Mouse (Mus musculus): ENCODE results near the gene Mrpl45. TPM values are rescaled to one million over a fixed set of nuclear protein-coding genes. Genes with fewer than 3 reads are reported as not detected.
"Not testable (repeated sequence)": the region's sequence is repeated elsewhere in the genome, so short reads cannot be mapped to it uniquely, and the experiment has no call there.

Mrpl45 gene
- polyA plus RNA-seq (2015; fragmentation: Nextera tagmentation; extraction: Ambion mirVana), result 39.6 and 46.4 TPM in 2 replicates

GRCm38 (mm10) chr11:97315504-97316503 is at the start of gene Mrpl45:
Gene Mrpl45, plus strand, starts transcription at chr11:97315716.
- peak within 1 kb of the TSS; percentile 54 for H3K4me3 ChIP-seq (replicated peaks)
- ATAC-seq, result peak; percentile 95

DNA sequence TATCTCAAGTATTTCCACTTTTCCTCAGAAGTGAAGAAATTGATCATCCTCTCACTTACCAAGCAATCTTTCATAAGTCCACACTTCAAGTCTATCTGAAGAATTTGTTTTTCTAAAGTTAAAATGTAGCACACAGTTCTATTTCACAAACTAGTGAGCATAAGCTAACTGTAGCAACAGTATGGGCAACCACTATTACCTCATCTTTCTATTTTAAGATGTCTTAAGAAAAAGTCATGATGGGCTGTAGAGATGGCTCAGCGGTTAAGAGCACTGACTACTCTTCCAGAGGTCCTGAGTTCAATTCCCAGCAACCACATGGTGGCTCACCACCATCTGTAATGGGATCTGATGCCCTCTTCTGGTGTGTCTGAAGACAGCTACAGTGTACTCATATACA is 49.0 kb upstream of the Mrpl45 start:
- not testable (repeated sequence) for H3K4me3 ChIP-seq (replicated peaks); H3K9me3 ChIP-seq; ATAC-seq; H3K9ac ChIP-seq (replicated peaks); H3K4me2 ChIP-seq (replicated peaks); H3K27ac ChIP-seq; H3K4me1 ChIP-seq (replicated peaks); H3K27me3 ChIP-seq
- 97% methylated on average over 1 of the region's 1 CpGs for WGBS
- H3K36me3 ChIP-seq, result peaks cover 29% of the 10 kb centered on the region

More at GRCm38 (mm10) chr11:97315504-97316503, at the start of gene Mrpl45:
- WGBS, result under 1% methylated on average over 50 of the region's 50 CpGs
- Histone ChIP-seq H3K9ac (replicated peaks) (peak within 1 kb of the TSS; percentile 70), H3K27me3 (no peaks in the 10 kb centered on the region), H3K4me2 (replicated peaks) (peak within 1 kb of the TSS; percentile 55), H3K9me3 (no peaks in the 10 kb centered on the region), H3K4me1 (replicated peaks) (peaks cover 13% of the 10 kb centered on the region), H3K27ac (peak within 1 kb of the TSS; percentile 70), H3K36me3 (no peaks in the 10 kb centered on the region)

GRCm38 (mm10) chr11:97270004-97270403 is 45.5 kb upstream of the Mrpl45 start:
- H3K36me3 ChIP-seq, result peaks cover 10% of the 10 kb centered on the region
- H3K9me3 ChIP-seq; H3K4me2 ChIP-seq (replicated peaks); H3K4me1 ChIP-seq (replicated peaks); H3K27ac ChIP-seq; H3K4me3 ChIP-seq (replicated peaks); H3K9ac ChIP-seq (replicated peaks); ATAC-seq; H3K27me3 ChIP-seq: not testable (repeated sequence)
- 78% methylated on average over 2 of the region's 2 CpGs for WGBS

DNA sequence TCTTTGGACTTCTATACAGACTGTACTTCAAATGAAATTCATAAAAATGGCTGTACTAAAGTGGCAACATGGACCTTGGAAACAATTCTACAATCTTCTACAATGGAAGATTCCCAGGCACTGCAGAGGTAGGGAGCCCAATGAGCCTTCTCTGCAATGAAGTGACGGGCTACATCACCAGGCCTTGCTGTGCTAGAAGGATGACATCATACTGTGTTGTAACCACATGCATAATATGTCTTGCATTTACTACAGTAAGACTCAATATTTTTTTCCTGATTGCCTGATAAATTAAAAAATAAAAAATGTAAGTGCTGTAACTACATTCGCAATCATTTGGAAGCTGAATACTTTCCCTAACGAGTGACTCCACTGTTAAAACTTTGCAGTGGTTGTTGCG is 42.7 kb upstream of the Mrpl45 start:
- Histone ChIP-seq H3K4me2 (replicated peaks) (no peak overlapping the region), H3K9ac (replicated peaks) (no peak overlapping the region), H3K27ac (no peak overlapping the region), H3K4me3 (replicated peaks) (no peak overlapping the region), H3K4me1 (replicated peaks) (peaks cover 13% of the 10 kb centered on the region), H3K9me3 (no peaks in the 10 kb centered on the region; the same call in 1 of the 2 replicates), H3K27me3 (no peaks in the 10 kb centered on the region), H3K36me3 (no peaks in the 10 kb centered on the region)
- WGBS, result 98% methylated on average over 4 of the region's 4 CpGs
- ATAC-seq, result no peak

DNA sequence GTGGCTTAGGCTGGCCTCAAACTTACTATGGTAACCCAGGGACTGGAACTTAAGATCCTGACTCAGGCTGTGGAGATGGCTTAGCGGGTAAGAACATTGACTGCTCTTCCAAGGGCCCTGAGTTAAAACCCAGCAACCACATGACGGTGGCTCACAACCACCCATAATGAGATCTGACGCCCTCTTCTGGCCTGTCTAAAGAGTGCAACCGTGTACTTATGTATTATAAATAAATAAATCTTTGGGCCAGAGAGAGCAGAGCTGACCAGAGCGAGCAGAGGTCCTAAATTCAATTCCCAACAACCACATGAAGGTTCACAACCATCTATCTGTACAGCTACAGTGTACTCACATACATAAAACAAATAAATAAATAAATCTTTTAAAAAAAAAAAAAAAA is 41.9 kb upstream of the Mrpl45 start:
- 86% methylated on average over 5 of the region's 5 CpGs for WGBS
- H3K4me1 ChIP-seq (replicated peaks), result peaks cover 21% of the 10 kb centered on the region
- no peak overlapping the region for H3K4me2 ChIP-seq (replicated peaks)
- H3K4me3 ChIP-seq (replicated peaks), result no peak overlapping the region
- no peak overlapping the region for H3K27ac ChIP-seq
- H3K9me3 ChIP-seq, result no peaks in the 10 kb centered on the region; the same call in 1 of the 2 replicates
- no peak overlapping the region for H3K9ac ChIP-seq (replicated peaks)
- H3K27me3 ChIP-seq, result no peaks in the 10 kb centered on the region
- H3K36me3 ChIP-seq, result no peaks in the 10 kb centered on the region
- ATAC-seq, result no peak

DNA sequence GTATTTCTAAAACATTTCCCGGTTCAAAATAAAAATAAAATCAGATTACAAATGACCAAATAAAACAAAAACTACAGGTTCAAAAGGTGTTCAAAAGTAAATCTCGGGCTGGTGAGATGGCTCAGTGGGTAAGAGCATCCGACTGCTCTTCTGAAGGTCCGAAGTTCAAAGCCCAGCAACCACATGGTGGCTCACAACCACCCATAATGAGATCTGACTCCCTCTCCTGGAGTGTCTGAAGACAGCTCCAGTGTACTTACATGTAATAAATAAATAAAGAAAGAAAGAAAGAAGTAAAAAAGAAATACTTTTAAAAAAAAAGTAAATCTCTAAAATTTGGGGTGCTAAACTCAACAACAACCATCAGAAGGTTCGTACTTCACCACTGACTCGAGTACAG is 40.6 kb upstream of the Mrpl45 start:
- H3K9ac ChIP-seq (replicated peaks); H3K36me3 ChIP-seq; H3K4me2 ChIP-seq (replicated peaks); ATAC-seq; H3K27ac ChIP-seq; H3K27me3 ChIP-seq; H3K4me3 ChIP-seq (replicated peaks); H3K9me3 ChIP-seq: not testable (repeated sequence)
- peaks cover 26% of the 10 kb centered on the region for H3K4me1 ChIP-seq (replicated peaks)
- 96% methylated on average over 6 of the region's 6 CpGs for WGBS

DNA sequence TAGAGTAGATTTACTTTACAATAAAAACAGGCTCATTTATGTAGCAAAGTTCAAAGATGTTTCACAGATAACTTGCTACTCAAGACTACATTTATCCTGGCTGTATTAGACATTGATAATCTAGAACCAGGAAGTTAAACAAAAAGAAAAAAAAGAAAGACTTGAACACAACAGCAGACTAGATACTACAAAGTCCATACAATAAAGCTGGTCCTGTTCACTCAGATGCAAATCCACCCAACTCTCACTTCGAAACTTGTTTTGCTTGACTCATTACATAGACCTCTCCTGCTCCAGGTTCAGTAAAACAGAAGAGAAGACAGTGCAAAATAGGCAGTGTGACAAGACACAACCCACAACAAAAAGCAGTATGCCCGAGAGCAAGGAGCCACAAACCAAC is 40.2 kb upstream of the Mrpl45 start:
- ATAC-seq, result no peak
- no peak overlapping the region for H3K9ac ChIP-seq (replicated peaks)
- 91% methylated on average over 2 of the region's 2 CpGs for WGBS
- H3K4me3 ChIP-seq (replicated peaks), result no peak overlapping the region
- H3K27me3 ChIP-seq, result no peaks in the 10 kb centered on the region
- no peak overlapping the region for H3K27ac ChIP-seq
- no peaks in the 10 kb centered on the region; the same call in 1 of the 2 replicates for H3K9me3 ChIP-seq
- H3K36me3 ChIP-seq, result no peaks in the 10 kb centered on the region
- H3K4me2 ChIP-seq (replicated peaks), result no peak overlapping the region
- H3K4me1 ChIP-seq (replicated peaks), result peaks cover 26% of the 10 kb centered on the region

DNA sequence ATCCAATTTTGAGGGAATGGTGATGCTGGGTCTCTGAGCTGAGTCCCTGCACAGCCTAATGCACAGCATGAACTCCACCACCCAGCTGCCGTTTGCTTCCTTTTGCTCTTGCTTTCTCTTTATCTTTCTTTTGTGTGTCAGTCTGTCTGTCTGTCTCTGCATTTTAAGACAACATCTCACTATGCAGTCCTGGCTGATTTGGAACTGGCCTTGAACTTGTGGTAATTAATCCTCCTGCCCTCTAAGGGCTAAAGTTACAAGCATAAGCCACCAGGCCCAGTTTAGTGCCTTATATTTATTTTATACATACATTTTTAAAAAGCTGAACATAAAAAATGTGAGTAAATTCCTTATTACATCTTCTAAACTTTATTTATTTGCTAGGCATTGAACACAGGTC is 39.5 kb upstream of the Mrpl45 start:
- peaks cover 26% of the 10 kb centered on the region for H3K4me1 ChIP-seq (replicated peaks)
- no peak overlapping the region for H3K9ac ChIP-seq (replicated peaks)
- no peaks in the 10 kb centered on the region; the same call in 1 of the 2 replicates for H3K9me3 ChIP-seq
- H3K4me3 ChIP-seq (replicated peaks), result no peak overlapping the region
- no peaks in the 10 kb centered on the region for H3K27me3 ChIP-seq
- no peak overlapping the region for H3K27ac ChIP-seq
- 45% methylated on average over 1 of the region's 1 CpGs for WGBS
- H3K4me2 ChIP-seq (replicated peaks), result no peak overlapping the region
- no peak for ATAC-seq
- no peaks in the 10 kb centered on the region for H3K36me3 ChIP-seq

GRCm38 (mm10) chr11:97277166-97277565 is 38.4 kb upstream of the Mrpl45 start:
- H3K9ac ChIP-seq (replicated peaks), result no peak overlapping the region
- H3K4me2 ChIP-seq (replicated peaks), result no peak overlapping the region
- no peaks in the 10 kb centered on the region for H3K27me3 ChIP-seq
- ATAC-seq, result no peak
- no peak overlapping the region for H3K4me3 ChIP-seq (replicated peaks)
- peaks cover 26% of the 10 kb centered on the region for H3K4me1 ChIP-seq (replicated peaks)
- H3K36me3 ChIP-seq, result no peaks in the 10 kb centered on the region
- no peaks in the 10 kb centered on the region; the same call in 1 of the 2 replicates for H3K9me3 ChIP-seq
- WGBS, result 88% methylated on average over 5 of the region's 5 CpGs
- no peak overlapping the region for H3K27ac ChIP-seq

DNA sequence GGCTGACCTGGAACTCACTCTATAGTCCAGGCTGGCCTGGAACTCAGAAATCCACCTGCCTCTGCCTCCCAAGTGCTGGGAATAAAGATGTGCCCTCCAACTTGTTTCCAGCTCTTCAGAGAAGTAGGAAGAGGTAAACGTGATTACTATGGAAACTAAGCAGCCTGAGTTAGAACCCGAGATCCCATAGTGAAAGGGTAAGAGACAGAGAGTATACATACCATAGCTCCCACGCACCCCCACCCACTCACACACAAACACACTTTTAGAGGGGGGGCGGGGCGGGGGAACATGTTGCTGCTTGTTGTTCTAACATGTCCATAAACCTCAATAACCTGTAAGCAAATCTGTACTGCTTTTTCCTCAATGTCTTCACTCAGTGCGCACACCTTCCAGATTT is 37.1 kb upstream of the Mrpl45 start:
- H3K27me3 ChIP-seq, result no peaks in the 10 kb centered on the region
- H3K4me3 ChIP-seq (replicated peaks), result peak overlapping the region; percentile 100
- H3K4me1 ChIP-seq (replicated peaks), result peaks cover 26% of the 10 kb centered on the region
- no peaks in the 10 kb centered on the region for H3K36me3 ChIP-seq
- peak overlapping the region; percentile 99 for H3K9ac ChIP-seq (replicated peaks)
- H3K9me3 ChIP-seq, result no peaks in the 10 kb centered on the region; the same call in 1 of the 2 replicates
- no peak for ATAC-seq
- peak overlapping the region; percentile 99; the same call in 1 of the 2 replicates for H3K27ac ChIP-seq
- 80% methylated on average over 6 of the region's 6 CpGs for WGBS
- H3K4me2 ChIP-seq (replicated peaks), result peak overlapping the region; percentile 63

DNA sequence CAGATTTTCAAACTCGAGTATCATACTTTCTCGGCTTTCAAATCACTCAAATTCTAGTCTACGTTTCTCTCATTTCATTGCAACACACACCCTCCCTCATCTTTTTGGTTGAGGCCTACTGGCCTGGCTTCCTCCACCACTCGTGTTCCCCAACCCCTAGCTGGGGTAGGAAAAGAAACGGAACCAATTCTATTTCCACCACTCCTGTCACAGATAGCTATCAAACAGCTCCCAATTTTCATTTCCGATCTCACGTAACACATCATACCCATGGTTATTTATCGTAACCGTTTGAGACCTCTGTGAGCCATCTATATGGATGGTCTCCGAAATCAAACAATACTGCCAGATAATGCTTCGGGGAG is 36.5 kb upstream of the Mrpl45 start:
- Histone ChIP-seq H3K4me1 (replicated peaks) (peaks cover 26% of the 10 kb centered on the region), H3K27ac (peak overlapping the region; percentile 99), H3K4me2 (replicated peaks) (peak overlapping the region; percentile 63), H3K9ac (replicated peaks) (peak overlapping the region; percentile 99), H3K4me3 (replicated peaks) (peak overlapping the region; percentile 100), H3K9me3 (no peaks in the 10 kb centered on the region; the same call in 1 of the 2 replicates), H3K27me3 (no peaks in the 10 kb centered on the region), H3K36me3 (no peaks in the 10 kb centered on the region)
- WGBS, result 20% methylated on average over 11 of the region's 11 CpGs
- ATAC-seq, result no peak

DNA sequence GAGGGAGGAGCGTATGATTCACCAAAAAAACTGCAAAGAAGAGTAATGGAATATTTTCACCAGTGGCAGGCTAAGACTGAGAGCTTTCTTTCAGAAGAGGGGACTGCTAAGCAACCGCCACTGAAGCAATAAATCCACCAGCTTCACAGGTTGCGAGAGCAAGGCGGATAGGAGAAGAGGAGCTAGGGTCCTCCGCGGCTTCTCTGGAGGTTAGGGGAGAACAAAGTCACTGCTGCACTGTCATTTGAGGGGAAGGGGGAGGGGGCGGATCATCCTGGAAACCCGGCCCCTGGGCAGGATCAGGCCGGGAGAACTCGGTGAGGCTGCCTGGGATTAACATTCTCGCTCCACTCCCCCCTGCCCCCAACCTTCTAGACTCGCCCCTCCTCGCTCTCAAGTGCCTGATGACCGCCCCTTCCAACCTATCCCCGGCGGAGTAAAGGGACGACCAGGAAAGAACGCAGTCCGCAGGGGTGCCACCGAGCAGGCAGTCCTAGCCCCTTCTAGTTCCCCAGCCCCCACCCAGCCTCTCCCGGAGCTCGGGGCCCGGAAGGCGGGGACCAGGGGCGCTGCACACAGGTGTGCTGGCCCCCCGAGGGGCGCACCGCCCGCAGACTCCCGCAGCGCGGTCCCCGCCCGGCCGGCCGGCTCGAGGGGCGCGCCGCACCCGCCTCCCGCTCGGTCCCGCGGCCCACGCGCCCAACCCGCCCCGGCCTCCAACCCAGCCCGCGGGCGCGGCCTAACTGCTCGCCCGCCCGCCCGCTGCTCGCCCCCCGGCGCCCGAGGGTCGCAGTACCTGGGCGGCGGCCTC is 35.9 kb upstream of the Mrpl45 start:
- Histone ChIP-seq H3K4me1 (replicated peaks) (peaks cover 26% of the 10 kb centered on the region), H3K4me2 (replicated peaks) (peak overlapping the region; percentile 63), H3K9me3 (no peaks in the 10 kb centered on the region; the same call in 1 of the 2 replicates), H3K27me3 (no peaks in the 10 kb centered on the region), H3K36me3 (no peaks in the 10 kb centered on the region), H3K4me3 (replicated peaks) (peak overlapping the region; percentile 100), H3K27ac (peak overlapping the region; percentile 99), H3K9ac (replicated peaks) (peak overlapping the region; percentile 99)
- WGBS, result under 1% methylated on average over 63 of the region's 64 CpGs
- ATAC-seq, result peak; percentile 93

All from midbrain, embryonic 13.5 days (tissue).